Mouse (Mus musculus) lung, postnatal 0 days (tissue): ENCODE results near the gene Arpc2.

Source experiments
- CTCF ChIP-seq: IDR thresholded peaks from 2 replicates; pipeline ENCODE4 v1.5.1; 2016; ENCODE audit warnings: antibody characterized with exemption, mild to moderate bottlenecking
- EP300 ChIP-seq: IDR thresholded peaks from 2 replicates; pipeline ENCODE4 v1.6.1; 2016; ENCODE audit warnings: antibody characterized with exemption, mild to moderate bottlenecking, control low read depth

GRCm38 (mm10) chr1:74296477-74296876 is 60.6 kb downstream of the Arpc2 start:
- no peak for TF ChIP-seq CTCF
- no peak for TF ChIP-seq EP300
